9 mouse cellular contexts compared by ENCODE assay signal in genomic region chr1:193272137-193272915, GRCm38 (mm10). TPM values are rescaled to one million over a fixed set of nuclear protein-coding genes. Genes with fewer than 3 reads are reported as not detected.
DNase-seq lines count a peak whose midpoint lies in the region; ATAC-seq and TF ChIP-seq lines count a peak whose summit lies in the region.
"Had no signal": no experiment of that assay in that cellular context is flagged by ENCODE, and none has a peak within 500 bp of the region (broad histone marks: within the 10 kb centered on the region; RNA-seq: fewer than 3 reads in every experiment).

No protein-coding gene starts in this region.

- DNase-seq in ES-E14 (ENCODE audit: low read depth, low spot score) = peak; percentile 15
- peak; percentile 59 for DNase-seq in embryo, embryonic 11 days
- peak; percentile 27 to 56 for DNase-seq in kidney, postnatal 25 days
- peak; percentile 52 to 58 for DNase-seq in lung, postnatal 4 days
- no peak for DNase-seq in left cerebral cortex, adult 9 months (ENCODE audit: low spot score in 2 of 2)

- peak overlapping the region; percentile 30 for H3K4me3 ChIP-seq in C2C12 (ENCODE audit: insufficient read depth, poor library complexity, severe bottlenecking)
- peak overlapping the region; percentile 46 to 52; a peak in 3 of 4 replicates for H3K4me3 ChIP-seq in ES-E14 (ENCODE audit: insufficient read depth in 1 of 2, low read depth in 1 of 2, low read length in 2 of 2, poor library complexity in 1 of 2, severe bottlenecking in 1 of 2)
- H3K4me3 ChIP-seq in heart, embryonic 14.5 days (ENCODE audit: control insufficient read depth in 1 of 2, insufficient read depth in 1 of 2, low read depth in 1 of 2, low read length in 2 of 2) = peak overlapping the region; percentile 57 to 58
- H3K4me3 ChIP-seq in small intestine, adult 2 months (ENCODE audit: low read depth, low read length) = peak overlapping the region; percentile 59

- peak overlapping the region; percentile 81 for H3ac ChIP-seq in C2C12 (ENCODE audit: control insufficient read depth, insufficient read length, low read depth)

- no peaks in the 10 kb centered on the region for H3K9me3 ChIP-seq in ES-E14 (ENCODE audit: control insufficient read depth, insufficient read depth, low read depth, low read length)
- H3K9me3 ChIP-seq in heart, embryonic 14.5 days (ENCODE audit: control insufficient read depth, low read length) = no peaks in the 10 kb centered on the region

- TF ChIP-seq CTCF in C2C12 (IDR thresholded peaks at IDR 0.05; ENCODE audit: control insufficient read depth, insufficient read depth, insufficient read length) = no peak
- no peak for TF ChIP-seq CTCF in small intestine, adult 2 months (IDR thresholded peaks at IDR 0.05; ENCODE audit: extremely low read depth, insufficient read length, insufficient replicate concordance, low read depth, low read length)

- no peaks in the 10 kb centered on the region for H3K79me2 ChIP-seq in C2C12 (ENCODE audit: control insufficient read depth, insufficient read depth)

- no peak for TF ChIP-seq POLR2A in small intestine, adult 2 months (IDR thresholded peaks at IDR 0.05; ENCODE audit: low read depth, low read length)

- no peak overlapping the region; the same call in 1 of the 2 replicates for H3K27ac ChIP-seq in ES-E14 (ENCODE audit: insufficient read depth, low read depth, low read length, poor library complexity, severe bottlenecking)
- peak overlapping the region; percentile 89 to 99 for H3K27ac ChIP-seq in heart, embryonic 14.5 days (replicated peaks in 1 of 2; ENCODE audit: control insufficient read depth in 1 of 2, insufficient read depth in 1 of 2, low read depth in 2 of 2, low read length in 2 of 2)
- H3K27ac ChIP-seq in small intestine, adult 2 months (ENCODE audit: insufficient read depth, low read depth, low read length) = peak overlapping the region; percentile 65
- H3K27ac ChIP-seq: macrophage had no signal

- no peaks in the 10 kb centered on the region for H3K79me3 ChIP-seq in C2C12 (ENCODE audit: low read depth)

- peak; percentile 23 for ATAC-seq in heart, embryonic 14.5 days (ENCODE audit: insufficient number of reproducible peaks, insufficient read depth, low FRiP score, low read depth)

- no peaks in the 10 kb centered on the region for H3K27me3 ChIP-seq in C2C12 (ENCODE audit: control insufficient read depth, insufficient read depth, insufficient read length)
- H3K27me3 ChIP-seq in heart, embryonic 14.5 days (ENCODE audit: control insufficient read depth, insufficient read depth, low read length) = no peaks in the 10 kb centered on the region
- no peaks in the 10 kb centered on the region for H3K27me3 ChIP-seq in small intestine, adult 2 months (ENCODE audit: control insufficient read depth, insufficient read depth, low read length)

- in situ Hi-C loops in ES-E14 (cut with MboI; ENCODE audit: low sequenced_read_pairs in 2 of 2, unreplicated experiment in 2 of 2) = no loop called here

- peak overlapping the region; percentile 86 for H3K4me2 ChIP-seq in heart, embryonic 14.5 days (ENCODE audit: low read length)

- H3K36me3 ChIP-seq in C2C12 (ENCODE audit: control insufficient read depth, insufficient read depth) (no peaks in the 10 kb centered on the region), ES-E14 (ENCODE audit: control insufficient read depth, insufficient read depth, low read length, poor library complexity, severe bottlenecking) (no peaks in the 10 kb centered on the region)
- no peaks in the 10 kb centered on the region for H3K36me3 ChIP-seq in heart, embryonic 14.5 days (ENCODE audit: control insufficient read depth, insufficient read depth, low read length)
- H3K36me3 ChIP-seq in small intestine, adult 2 months (ENCODE audit: control insufficient read depth, insufficient read depth, low read length) = no peaks in the 10 kb centered on the region

- peaks cover 2 to 8% of the 10 kb centered on the region in 2 experiments; a peak in 2 of 4 replicates for H3K4me1 ChIP-seq in ES-E14 (ENCODE audit: control insufficient read depth in 2 of 2, insufficient read depth in 2 of 2, low read length in 2 of 2, poor library complexity in 1 of 2)
- peaks cover 7 to 12% of the 10 kb centered on the region in 2 experiments for H3K4me1 ChIP-seq in heart, embryonic 14.5 days (ENCODE audit: control insufficient read depth in 2 of 2, insufficient read depth in 2 of 2, low read length in 2 of 2)
- H3K4me1 ChIP-seq in small intestine, adult 2 months (ENCODE audit: control insufficient read depth, insufficient read depth, insufficient read length, low read length) = peaks cover 9% of the 10 kb centered on the region; the same call in 1 of the 2 replicates

- H3K9ac ChIP-seq in ES-E14 (ENCODE audit: insufficient read depth, low read depth, low read length, poor library complexity, severe bottlenecking) = peak overlapping the region; percentile 34; the same call in 1 of the 2 replicates
- peak overlapping the region; percentile 95 for H3K9ac ChIP-seq in heart, embryonic 14.5 days (ENCODE audit: low read length)

- WGBS in heart, embryonic 14.5 days = 9% methylated on average over 24 of the region's 24 CpGs
- WGBS in small intestine, adult 2 months = 66% methylated on average over 24 of the region's 24 CpGs

TF ChIP-seq in C2C12, 6 proteins besides CTCF, POLR2A, EP300 and RAD21:
- no peak for TF ChIP-seq MYOG (IDR thresholded peaks at IDR 0.05; ENCODE audit: control insufficient read depth, extremely low read depth, insufficient read length)
- no peak for TF ChIP-seq USF1 (IDR thresholded peaks at IDR 0.05; ENCODE audit: low read depth)
- TF ChIP-seq FOSL1 (IDR thresholded peaks at IDR 0.05; ENCODE audit: insufficient read depth, low read length, poor library complexity, severe bottlenecking) = no peak
- TF ChIP-seq MAX (IDR thresholded peaks at IDR 0.05) = no peak
- TF ChIP-seq MYOD1 (IDR thresholded peaks at IDR 0.05; ENCODE audit: control insufficient read depth, insufficient read length, low read depth) = no peak
- no peak for TF ChIP-seq CEBPB (IDR thresholded peaks at IDR 0.05; ENCODE audit: low read depth)

TF ChIP-seq in ES-E14, 5 proteins besides CTCF, POLR2A, EP300 and RAD21:
- TF ChIP-seq ZC3H11A (IDR thresholded peaks at IDR 0.05; ENCODE audit: borderline replicate concordance, low read depth, low read length) (no peak), MAFK (IDR thresholded peaks at IDR 0.05; ENCODE audit: insufficient read depth, low read depth, low read length) (no peak), HCFC1 (IDR thresholded peaks at IDR 0.05; ENCODE audit: borderline replicate concordance, insufficient read depth, low read length) (no peak), CHD2 (IDR thresholded peaks at IDR 0.05; ENCODE audit: low read depth, low read length) (no peak), ZNF384 (IDR thresholded peaks at IDR 0.05; ENCODE audit: low read depth, low read length) (no peak)

RNA-seq across cellular contexts. Expression of gene G0s2, which starts 0.7 kb away (rescaled TPM):
- 66.1 TPM for polyA plus RNA-seq in C2C12 (2012; fragmentation: generic; extraction: Trizol)
- 4.8 and 7.3 TPM in 2 replicates for total RNA-seq in ES-E14 (2012; rRNA removed)
- polyA plus RNA-seq in heart, embryonic 14.5 days (2014; fragmentation: Nextera tagmentation; extraction: Ambion mirVana) = 103 and 111 TPM in 2 replicates
- 14.2 and 22.5 TPM in 2 replicates for polyA plus RNA-seq in small intestine, adult 2 months (2012; rRNA removed)

RNA-seq across cellular contexts. Expression of gene Hsd11b1, which starts 8.5 kb away (rescaled TPM):
- polyA plus RNA-seq in C2C12 (2012; fragmentation: generic; extraction: Trizol) = 0.12 TPM
- total RNA-seq in ES-E14 (2012; rRNA removed) = 0.18 TPM in 1 of 2 replicates, not detected in the other
- 1.6 TPM in 2 replicates for polyA plus RNA-seq in heart, embryonic 14.5 days (2014; fragmentation: Nextera tagmentation; extraction: Ambion mirVana)
- polyA plus RNA-seq in small intestine, adult 2 months (2012; rRNA removed) = 3.1 and 3.3 TPM in 2 replicates

Comparison
In these comparisons a context has a peak if more than half of its experiments do, and no peak if none do; other contexts are left out.
1. DNase-seq: peak in ES-E14 (single experiment), embryo, embryonic 11 days (single experiment), kidney, postnatal 25 days (2 of 2) and lung, postnatal 4 days (2 of 2); none in left cerebral cortex, adult 9 months (0 of 2).
2. Peak in every context shown above with its lines, with median percentiles within 50 percentile points of each other: H3K4me3 ChIP-seq.